Mouse (Mus musculus) spleen, adult 12 weeks (tissue): Measurements from ENCODE around the gene Serpinb3b.
"Not testable (repeated sequence)": the region's sequence is repeated elsewhere in the genome, so short reads cannot be mapped to it uniquely, and the experiment has no call there.

ENCODE experiments used
- DNase-seq: peaks from one replicate; pipeline ENCODE4 v3.0.0; 2022; ENCODE audit warnings: low spot score

The Serpinb3b gene

GRCm38 (mm10) chr1:107278261-107278660 lies at the start of gene Serpinb3b, which contains the start of gene Serpinb3c:
TSS of gene Serpinb3b (minus strand) at chr1:107278361.
TSS of gene Serpinb3c (minus strand) at chr1:107278371.
- DNase-seq = not testable (repeated sequence)

DNA sequence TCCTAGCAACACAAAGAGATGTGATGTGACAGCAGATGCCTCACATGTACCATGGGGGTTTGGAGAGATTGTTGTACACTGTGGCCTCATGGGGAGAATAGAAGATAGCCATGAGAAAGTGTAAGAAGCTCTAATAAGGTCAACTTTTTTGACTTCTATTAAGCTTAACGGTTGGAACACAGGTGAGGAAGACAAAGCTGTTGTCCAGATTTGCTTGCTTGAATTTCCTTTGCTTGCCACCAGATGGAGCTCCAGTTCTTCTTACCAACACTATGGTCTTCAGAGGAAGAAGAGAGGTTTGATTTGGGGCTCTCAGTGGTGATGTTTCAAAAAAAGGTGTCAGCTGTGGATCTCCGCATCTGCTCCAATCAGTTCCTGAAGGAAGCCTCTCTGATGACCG lies 35.0 kb downstream of the Serpinb3b start:
- not testable (repeated sequence) for DNase-seq

GRCm38 (mm10) chr1:107217276-107217675 lies 60.9 kb downstream of the Serpinb3b start:
- DNase-seq = not testable (repeated sequence)

DNA sequence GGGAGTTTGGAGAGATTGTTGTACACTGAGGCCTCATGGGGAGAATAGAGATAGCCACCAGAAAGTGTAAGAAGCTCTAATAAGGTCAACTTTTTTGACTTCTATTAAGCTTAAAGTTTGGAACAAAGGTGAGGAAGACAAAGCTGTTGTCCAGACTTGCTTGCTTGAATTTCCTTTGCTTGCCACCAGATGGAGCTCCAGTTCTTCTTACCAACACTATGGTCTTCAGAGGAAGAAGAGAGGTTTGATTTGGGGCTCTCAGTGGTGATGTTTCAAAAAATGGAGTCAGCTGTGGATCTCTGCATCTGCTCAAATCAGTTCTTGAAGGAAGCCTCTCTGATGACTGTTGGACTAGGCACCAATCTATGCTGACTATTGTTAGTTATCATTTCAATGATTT lies 150.7 kb downstream of the Serpinb3b start:
- not testable (repeated sequence) for DNase-seq
